Mouse (Mus musculus) erythroblast, embryonic 14.5 days (primary cell): ENCODE measurements around the gene Abr. TPM values are rescaled to one million over a fixed set of nuclear protein-coding genes. Genes with fewer than 3 reads are reported as not detected.

Experiments
- H3K27me3 ChIP-seq: 2 replicates; pipeline ENCODE4 v1.6.1; 2012; ENCODE audit warnings: inconsistent platforms; ENCODE audit not compliant: control insufficient read depth
- H3K36me3 ChIP-seq: 2 replicates; pipeline ENCODE4 v1.6.1; 2012; ENCODE audit warnings: mild to moderate bottlenecking, inconsistent platforms; ENCODE audit not compliant: control insufficient read depth
- H3K4me1 ChIP-seq: 2 replicates; pipeline ENCODE4 v1.6.1; 2012; ENCODE audit warnings: inconsistent platforms; ENCODE audit not compliant: control insufficient read depth
- H3K4me3 ChIP-seq: replicated peaks from 2 replicates; pipeline ENCODE3; 2012; ENCODE audit warnings: moderate library complexity, mild to moderate bottlenecking, inconsistent platforms
- H3K9me3 ChIP-seq: 2 replicates; pipeline ENCODE4 v1.6.1; 2012; ENCODE audit warnings: low read length, inconsistent platforms, mixed read lengths; ENCODE audit not compliant: control insufficient read depth
- GATA1 ChIP-seq: IDR thresholded peaks from 2 replicates; pipeline ENCODE4 v1.6.1; 2012; ENCODE audit warnings: low read length, inconsistent platforms, mixed read lengths
- TAL1 ChIP-seq: IDR thresholded peaks from 3 replicates; pipeline ENCODE4 v1.6.1; 2012; ENCODE audit warnings: low read length, inconsistent platforms, mixed read lengths
- polyA plus RNA-seq: library from polyadenylated mRNA; stranded (reverse); fragments of >175 nt; gene quantifications from 2 replicates; pipeline ENCODE4 v1.2.3, GENCODE M21; 2012

Abr gene
- polyA plus RNA-seq = 0.03 and 0.04 TPM in 2 replicates

- no peaks in the 10 kb centered on the region; the same call in 1 of the 2 replicates for H3K4me1 ChIP-seq
- no peaks in the 10 kb centered on the region; the same call in 1 of the 2 replicates for H3K9me3 ChIP-seq
- peaks cover 49% of the 10 kb centered on the region for H3K27me3 ChIP-seq
- H3K36me3 ChIP-seq = no peaks in the 10 kb centered on the region
- TF ChIP-seq GATA1 = no peak
- H3K4me3 ChIP-seq = peak within 1 kb of the TSS; percentile 35
Measured at GRCm38 (mm10) chr11:76622152-76622565, at the start of gene Abr. Gene Abr, minus strand, starts transcription at chr11:76622314.

DNA sequence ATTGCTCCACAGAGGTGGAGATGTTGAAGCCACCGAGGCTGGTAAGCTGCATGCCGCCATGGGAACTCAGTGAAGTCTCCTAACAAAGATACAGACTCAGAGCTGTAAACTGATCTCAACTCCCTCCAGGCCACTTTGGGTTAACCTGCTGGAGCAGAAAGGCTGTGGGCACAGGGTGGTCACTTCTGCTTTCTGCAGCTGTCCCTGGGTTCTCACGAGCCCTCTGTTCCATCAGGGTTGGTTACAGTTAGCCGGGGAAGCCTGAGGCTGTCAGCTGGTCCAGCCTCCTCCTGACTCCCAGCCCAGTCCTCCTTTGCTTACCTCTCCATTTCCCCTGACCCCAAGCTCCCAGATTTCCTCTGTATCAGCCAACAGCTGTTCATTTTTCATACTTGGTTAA is 45.7 kb upstream of the Abr start:
- no peaks in the 10 kb centered on the region for H3K36me3 ChIP-seq
- no peak for TF ChIP-seq TAL1
- no peak for TF ChIP-seq GATA1
- no peak overlapping the region for H3K4me3 ChIP-seq
- H3K27me3 ChIP-seq = peaks cover 70% of the 10 kb centered on the region
- no peaks in the 10 kb centered on the region for H3K9me3 ChIP-seq
- no peaks in the 10 kb centered on the region for H3K4me1 ChIP-seq

DNA sequence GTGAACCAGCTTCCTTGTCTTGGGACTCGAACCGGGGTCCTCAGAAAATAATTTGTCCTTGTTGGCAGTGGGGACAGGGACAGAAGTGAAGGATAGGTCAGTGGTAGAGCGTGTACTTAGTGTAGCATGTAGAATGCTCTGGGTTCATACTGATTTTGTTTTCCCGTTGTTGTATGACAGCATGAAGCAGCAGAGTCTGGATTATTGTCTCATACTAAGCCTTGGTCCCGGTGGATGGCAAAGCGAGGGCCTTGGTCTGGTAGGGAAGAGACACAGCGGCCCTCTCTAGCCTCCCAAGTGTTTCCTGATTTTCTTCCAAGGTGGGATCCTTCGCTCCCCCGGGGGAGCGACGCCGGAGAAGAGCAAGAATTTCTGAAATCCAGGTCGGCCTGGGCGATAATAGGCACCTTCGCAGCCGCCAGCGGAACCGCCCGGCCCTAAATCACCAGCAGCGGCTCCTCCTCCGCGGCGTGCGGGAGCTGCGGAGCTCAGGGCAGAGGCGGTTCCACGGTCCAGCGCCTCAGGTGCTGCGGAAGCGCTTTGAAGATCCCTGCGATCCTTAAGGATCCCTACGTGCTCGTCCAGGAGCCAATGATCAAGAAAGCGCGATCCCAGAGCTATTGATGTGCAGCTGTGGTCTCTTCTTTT is 44.0 kb upstream of the Abr start:
- H3K36me3 ChIP-seq = no peaks in the 10 kb centered on the region
- H3K9me3 ChIP-seq = no peaks in the 10 kb centered on the region
- H3K4me3 ChIP-seq = no peak overlapping the region
- TF ChIP-seq GATA1 (no peak), TAL1 (no peak)
- H3K4me1 ChIP-seq = no peaks in the 10 kb centered on the region
- peaks cover 53% of the 10 kb centered on the region for H3K27me3 ChIP-seq

GRCm38 (mm10) chr11:76661790-76662468 is 39.8 kb upstream of the Abr start:
- H3K27me3 ChIP-seq = peaks cover 27% of the 10 kb centered on the region
- H3K36me3 ChIP-seq = no peaks in the 10 kb centered on the region
- no peaks in the 10 kb centered on the region for H3K9me3 ChIP-seq
- H3K4me3 ChIP-seq = no peak overlapping the region
- no peaks in the 10 kb centered on the region for H3K4me1 ChIP-seq
- TF ChIP-seq TAL1 = no peak
- no peak for TF ChIP-seq GATA1

DNA sequence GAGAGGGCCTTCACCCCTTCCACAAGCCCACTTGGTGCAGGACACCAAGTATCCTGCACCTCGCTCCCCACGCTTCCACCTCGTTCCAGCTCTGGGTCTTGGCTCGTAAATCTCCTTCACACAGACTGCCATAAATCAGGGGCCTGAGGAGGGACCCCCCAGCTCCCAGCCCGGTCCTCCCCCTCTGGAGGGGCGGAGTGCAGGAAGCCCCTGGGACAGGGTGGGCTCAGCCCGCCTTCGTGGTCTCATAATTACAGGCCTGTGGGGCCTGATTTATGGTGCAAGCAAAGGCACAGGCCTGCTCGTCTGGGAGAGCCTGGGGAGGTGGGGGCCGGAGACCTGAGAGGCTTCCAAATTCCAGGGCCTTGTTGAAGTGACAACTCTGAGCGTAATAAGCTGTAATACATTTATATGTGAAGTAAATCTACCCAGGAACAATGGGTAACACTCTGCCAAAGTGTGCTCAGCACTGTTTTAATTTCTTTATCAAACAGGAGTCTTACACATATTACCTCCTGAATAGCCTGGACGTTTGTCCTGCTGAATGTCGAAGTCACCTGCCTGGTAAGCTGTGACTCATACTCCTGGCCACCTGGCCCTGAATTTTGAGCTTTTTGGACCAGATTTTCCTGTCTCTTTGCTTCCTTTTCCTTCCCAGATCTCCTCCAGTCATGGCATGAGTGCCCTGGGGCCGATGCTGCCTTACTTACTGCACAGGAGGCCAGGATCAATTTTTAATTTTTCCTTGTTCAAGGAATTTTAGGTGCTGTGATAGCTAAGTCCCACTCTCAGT is 37.2 kb upstream of the Abr start:
- no peaks in the 10 kb centered on the region for H3K36me3 ChIP-seq
- TF ChIP-seq GATA1 (no peak), TAL1 (no peak)
- peaks cover under 1% of the 10 kb centered on the region for H3K27me3 ChIP-seq
- no peaks in the 10 kb centered on the region for H3K4me1 ChIP-seq
- no peak overlapping the region for H3K4me3 ChIP-seq
- no peaks in the 10 kb centered on the region for H3K9me3 ChIP-seq

GRCm38 (mm10) chr11:76657450-76657970 is 35.4 kb upstream of the Abr start:
- TF ChIP-seq TAL1 = no peak
- no peak for TF ChIP-seq GATA1
- Histone ChIP-seq H3K4me3 (no peak overlapping the region), H3K36me3 (no peaks in the 10 kb centered on the region), H3K27me3 (no peaks in the 10 kb centered on the region; the same call in 1 of the 2 replicates), H3K4me1 (no peaks in the 10 kb centered on the region), H3K9me3 (no peaks in the 10 kb centered on the region)

DNA sequence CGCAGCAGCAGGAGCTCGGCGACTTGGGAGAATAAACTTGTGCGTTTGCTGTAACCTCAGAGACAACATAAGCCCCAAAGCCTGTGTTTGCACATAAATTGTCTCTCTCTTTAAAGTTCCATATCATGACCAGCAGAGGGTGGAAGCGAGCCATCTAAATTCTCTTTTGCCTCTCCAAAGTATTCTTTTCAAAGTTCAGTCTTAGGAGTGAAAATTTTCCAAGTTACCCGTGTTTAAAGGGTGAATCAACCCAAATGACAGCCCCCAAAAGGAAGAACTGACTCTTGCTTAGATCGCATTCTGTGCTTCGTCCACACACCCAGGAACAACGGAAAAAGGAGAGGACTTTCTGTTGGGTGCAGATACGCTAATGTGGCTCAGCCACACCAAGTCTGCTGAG is 33.0 kb upstream of the Abr start:
- H3K4me1 ChIP-seq = no peaks in the 10 kb centered on the region
- TF ChIP-seq GATA1 = no peak
- TF ChIP-seq TAL1 = no peak
- no peaks in the 10 kb centered on the region for H3K9me3 ChIP-seq
- H3K36me3 ChIP-seq = no peaks in the 10 kb centered on the region
- H3K4me3 ChIP-seq = no peak overlapping the region
- no peaks in the 10 kb centered on the region; the same call in 1 of the 2 replicates for H3K27me3 ChIP-seq

DNA sequence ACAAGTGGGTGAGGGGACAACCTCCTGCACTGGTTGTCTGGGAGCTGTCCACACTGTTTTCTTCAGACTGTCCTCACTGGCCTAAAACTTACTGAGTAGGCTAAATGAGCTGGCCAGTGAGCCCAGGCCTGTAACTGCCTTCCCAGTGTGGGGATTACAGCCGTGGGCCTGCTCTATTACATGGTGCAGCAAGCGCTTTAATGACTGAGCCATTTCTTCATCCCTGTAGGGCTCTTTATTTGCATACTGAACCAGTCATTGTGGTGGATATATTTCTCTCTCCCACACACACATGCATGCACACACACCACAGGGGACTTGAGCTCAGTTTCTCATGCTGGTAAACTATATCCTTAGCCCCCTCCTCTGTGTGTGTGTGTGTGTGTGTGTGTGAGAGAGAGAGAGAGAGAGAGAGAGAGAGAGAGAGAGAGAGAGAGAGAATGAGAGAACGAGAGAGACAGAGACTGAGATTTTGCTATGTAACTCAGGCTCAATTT is 30.8 kb upstream of the Abr start:
- Histone ChIP-seq H3K27me3 (no peaks in the 10 kb centered on the region; the same call in 1 of the 2 replicates), H3K4me1 (no peaks in the 10 kb centered on the region), H3K9me3 (no peaks in the 10 kb centered on the region), H3K4me3 (no peak overlapping the region), H3K36me3 (no peaks in the 10 kb centered on the region)
- TF ChIP-seq TAL1 (no peak), GATA1 (no peak)
